In genomic region chr1:58797370-58797769, GRCm38 (mm10) we compare ENCODE assay signal across 11 mouse cellular contexts. TPM values are rescaled to one million over a fixed set of nuclear protein-coding genes. Genes with fewer than 3 reads are reported as not detected.
DNase-seq lines count a peak whose midpoint lies in the region; ATAC-seq and TF ChIP-seq lines count a peak whose summit lies in the region.
"Had no signal": no experiment of that assay in that cellular context is flagged by ENCODE, and none has a peak within 500 bp of the region (broad histone marks: within the 10 kb centered on the region; RNA-seq: fewer than 3 reads in every experiment).

No protein-coding gene starts in this region.

- TF ChIP-seq CTCF in gastrocnemius, adult 2 months (IDR thresholded peaks at IDR 0.05), result no peak

- H3K4me2 ChIP-seq in hindbrain, embryonic 16.5 days (ENCODE audit: low read length), result no peak overlapping the region
- H3K4me2 ChIP-seq in forebrain, embryonic 11.5 days (ENCODE audit: low read depth, low read length, severe bottlenecking), result no peak overlapping the region
- H3K4me2 ChIP-seq: forebrain, embryonic 15.5 days; neural tube, embryonic 12.5 days had no signal

- no peaks in the 10 kb centered on the region for H3K36me3 ChIP-seq in hindbrain, embryonic 16.5 days (ENCODE audit: control insufficient read depth, insufficient read depth, low read length)
- H3K36me3 ChIP-seq in forebrain, embryonic 11.5 days (ENCODE audit: control insufficient read depth, insufficient read depth, low read length), result no peaks in the 10 kb centered on the region
- H3K36me3 ChIP-seq: forebrain, embryonic 15.5 days; neural tube, embryonic 12.5 days had no signal

- intact Hi-C loops in gastrocnemius, adult 2 months (cut with DNase I), result no loop called here

- no peak overlapping the region for H3K9ac ChIP-seq in hindbrain, embryonic 16.5 days (ENCODE audit: low read depth, low read length)
- H3K9ac ChIP-seq in forebrain, embryonic 11.5 days (ENCODE audit: low read length), result no peak overlapping the region
- H3K9ac ChIP-seq: forebrain, embryonic 15.5 days; neural tube, embryonic 12.5 days had no signal

- peaks cover 7% of the 10 kb centered on the region for H3K4me1 ChIP-seq in hindbrain, embryonic 16.5 days (ENCODE audit: control insufficient read depth, insufficient read depth, low read depth, low read length)
- 0 out of 2 replicates have a peak, but pooled peaks cover 2% of the 10 kb centered on the region for H3K4me1 ChIP-seq in forebrain, embryonic 11.5 days (replicated peaks; ENCODE audit: control insufficient read depth, insufficient read depth, low read length)

- WGBS in hindbrain, embryonic 16.5 days, result 85% methylated on average over 2 of the region's 2 CpGs
- 88% methylated on average over 2 of the region's 2 CpGs for WGBS in forebrain, embryonic 11.5 days

- DNase-seq in gastrocnemius, adult 2 months, result no peak
- no peak for DNase-seq in gastrocnemius, postnatal 25 days
- peak; percentile 67 for DNase-seq in 3T3-L1 (ENCODE audit: low read depth, low spot score)
- no peak for DNase-seq in ovary, postnatal 14 days (ENCODE audit: low spot score)
- DNase-seq in forebrain, embryonic 11.5 days (ENCODE audit: low spot score), result no peak
- DNase-seq: layer of hippocampus, adult 9-11 months had no signal

- peak overlapping the region; percentile 50 for H3K27ac ChIP-seq in gastrocnemius, adult 2 months
- no peak overlapping the region for H3K27ac ChIP-seq in hindbrain, embryonic 16.5 days (ENCODE audit: low read depth, low read length)
- no peak overlapping the region for H3K27ac ChIP-seq in forebrain, embryonic 11.5 days (ENCODE audit: low read depth, low read length)
- H3K27ac ChIP-seq: forebrain, embryonic 15.5 days; neural tube, embryonic 12.5 days had no signal

- peak; percentile 52 to 55 for ATAC-seq in hematopoietic stem cell, adult 5-6 weeks (replicated peaks in 1 of 2; ENCODE audit: insufficient read depth in 1 of 2, low FRiP score in 2 of 2, low TSS enrichment in 1 of 2, low read depth in 1 of 2, poor library complexity in 2 of 2, severe bottlenecking in 2 of 2)
- peak; percentile 29 for ATAC-seq in megakaryocyte progenitor cell, adult 5-6 weeks (replicated peaks; ENCODE audit: poor library complexity)
- ATAC-seq in hindbrain, embryonic 16.5 days, result no peak
- no peak for ATAC-seq in forebrain, embryonic 11.5 days (replicated peaks; ENCODE audit: low FRiP score)
- ATAC-seq: forebrain, embryonic 15.5 days had no signal

- H3K9me3 ChIP-seq in hindbrain, embryonic 16.5 days (ENCODE audit: control insufficient read depth, low read length), result 0 out of 2 replicates have a peak, but pooled peaks cover 2% of the 10 kb centered on the region
- no peaks in the 10 kb centered on the region; the same call in 1 of the 2 replicates for H3K9me3 ChIP-seq in forebrain, embryonic 11.5 days (ENCODE audit: control insufficient read depth, low read length)
- H3K9me3 ChIP-seq: forebrain, embryonic 15.5 days had no signal

- H3K27me3 ChIP-seq in hindbrain, embryonic 16.5 days (replicated peaks; ENCODE audit: control insufficient read depth, insufficient read depth, low read length), result no peaks in the 10 kb centered on the region; the same call in none of the 2 replicates
- H3K27me3 ChIP-seq in forebrain, embryonic 11.5 days (ENCODE audit: control insufficient read depth, insufficient read depth, low read length), result no peaks in the 10 kb centered on the region
- H3K27me3 ChIP-seq: forebrain, embryonic 15.5 days had no signal

- H3K4me3 ChIP-seq in gastrocnemius, adult 2 months, result peak overlapping the region; percentile 86
- H3K4me3 ChIP-seq in hindbrain, embryonic 16.5 days (ENCODE audit: low read length), result no peak overlapping the region
- H3K4me3 ChIP-seq in forebrain, embryonic 11.5 days (ENCODE audit: low read depth, low read length), result no peak overlapping the region
- H3K4me3 ChIP-seq: forebrain, embryonic 15.5 days; neural tube, embryonic 12.5 days had no signal

RNA-seq across cellular contexts. Expression of gene Casp8, which starts 2.2 kb away (rescaled TPM):
- total RNA-seq in gastrocnemius, adult 2 months (2021), result 1 to 10 TPM; 2.6 to 2.7 TPM
- 1 to 10 TPM; 2.1 to 3.6 TPM for total RNA-seq in gastrocnemius, postnatal 25 days (2021)
- 145 and 152 TPM in 2 replicates for total RNA-seq in hematopoietic stem cell, adult 5-6 weeks (2017)
- 182 and 183 TPM in 2 replicates for total RNA-seq in megakaryocyte progenitor cell, adult 5-6 weeks (2015)
- 124 and 136 TPM in 2 replicates for total RNA-seq in megakaryocyte progenitor cell, adult 5-6 weeks (2017)
- 6.2 and 6.9 TPM in 2 replicates for polyA plus RNA-seq in hindbrain, embryonic 16.5 days (2015; fragmentation: Nextera tagmentation; extraction: Ambion mirVana)
- polyA plus RNA-seq in forebrain, embryonic 11.5 days (2014; fragmentation: Nextera tagmentation; extraction: Ambion mirVana), result 11.9 and 12.6 TPM in 2 replicates

Comparison
In these comparisons a context has a peak if more than half of its experiments do, and no peak if none do; other contexts are left out.
1. ATAC-seq: peak in hematopoietic stem cell, adult 5-6 weeks (2 of 2) and megakaryocyte progenitor cell, adult 5-6 weeks (single experiment); none in hindbrain, embryonic 16.5 days (single experiment) and forebrain, embryonic 11.5 days (single experiment).
2. RNA of gene Casp8, which starts 2.2 kb away (total RNA-seq): 124 to 183 TPM in megakaryocyte progenitor cell, adult 5-6 weeks and 145 to 152 TPM in hematopoietic stem cell, adult 5-6 weeks; 2.1 to 3.6 TPM in gastrocnemius, postnatal 25 days and 2.6 to 2.7 TPM in gastrocnemius, adult 2 months; every median in the first group is over 10 times any median in the second.